Mouse (Mus musculus) midbrain, postnatal 0 days (tissue): ENCODE data around the gene Krtap4-13. TPM values are rescaled to one million over a fixed set of nuclear protein-coding genes. Genes with fewer than 3 reads are reported as not detected.
"Not testable (repeated sequence)": the region's sequence is repeated elsewhere in the genome, so short reads cannot be mapped to it uniquely, and the experiment has no call there.

Source experiments
- ATAC-seq: fragments of 200-750 bp; cut with Nextera tagmentation; 2 replicates; pipeline ENCODE4 v1.8.0; 2017; ENCODE audit warnings: moderate number of reproducible peaks, mild to moderate bottlenecking, moderate TSS enrichment, moderate library complexity; ENCODE audit not compliant: low FRiP score
- DNase-seq: peaks from one replicate; pipeline ENCODE4 v3.0.0-alpha.2; 2015; ENCODE audit warnings: low spot score
- H3K27ac ChIP-seq: fragments of 300-500 bp; sonication (generic); 2 replicates; pipeline ENCODE4 v1.5.1; 2014; ENCODE audit warnings: low read depth, mild to moderate bottlenecking, low read length, mixed read lengths
- H3K27me3 ChIP-seq: fragments of 300-500 bp; sonication (generic); 2 replicates; pipeline ENCODE4 v1.6.1; 2014; ENCODE audit warnings: low read length, control low read depth, mixed read lengths; ENCODE audit not compliant: insufficient read depth
- H3K36me3 ChIP-seq: fragments of 300-500 bp; sonication (generic); 2 replicates; pipeline ENCODE4 v1.6.1; 2014; ENCODE audit warnings: low read length, control low read depth, mixed read lengths; ENCODE audit not compliant: insufficient read depth
- H3K4me1 ChIP-seq: fragments of 300-500 bp; sonication (generic); 2 replicates; pipeline ENCODE4 v1.6.1; 2014; ENCODE audit warnings: mild to moderate bottlenecking, control low read depth, antibody characterized with exemption, low read length, mixed read lengths; ENCODE audit not compliant: insufficient read depth
- H3K4me2 ChIP-seq: fragments of 300-500 bp; sonication (generic); 2 replicates; pipeline ENCODE4 v1.6.1; 2014; ENCODE audit warnings: low read depth, mild to moderate bottlenecking, low read length, mixed read lengths; ENCODE audit not compliant: poor library complexity, severe bottlenecking
- H3K4me3 ChIP-seq: fragments of 300-500 bp; sonication (generic); 2 replicates; pipeline ENCODE4 v1.5.1; 2014; ENCODE audit warnings: low read depth, mild to moderate bottlenecking, low read length, moderate library complexity
- H3K9ac ChIP-seq: fragments of 300-500 bp; sonication (generic); replicated peaks from 2 replicates; pipeline ENCODE4 v1.6.1; 2014; ENCODE audit warnings: mild to moderate bottlenecking, low read length, moderate library complexity, mixed read lengths; ENCODE audit not compliant: poor library complexity, severe bottlenecking
- H3K9me3 ChIP-seq: fragments of 300-500 bp; sonication (generic); 2 replicates; pipeline ENCODE4 v1.6.1; 2016; ENCODE audit warnings: low read length, control low read depth
- CTCF ChIP-seq: IDR thresholded peaks from 2 replicates; pipeline ENCODE4 v1.5.1; 2016; ENCODE audit warnings: antibody characterized with exemption, mild to moderate bottlenecking
- WGBS: fragments of 180-500 bp; shearing (Covaris S2); extraction: QIAGEN DNeasy Blood & Tissue Kit; methylation state at CpG from one replicate; pipeline ENCODE4 v1.1.7; 2014; 5-methylcytosine and 5-hydroxymethylcytosine counted together
- polyA plus RNA-seq: library from polyadenylated mRNA; unstranded; fragments of >200 nt; fragmentation: Nextera tagmentation; extraction: Ambion mirVana; gene quantifications from 2 replicates; pipeline ENCODE4 v1.2.1, GENCODE M21; 2015
- total RNA-seq: library from RNA; depleted of rRNA; stranded (reverse); fragments of >200 nt; gene quantifications from 2 replicates; pipeline ENCODE4 v1.2.3, GENCODE M21; 2014

The Krtap4-13 gene
- total and polyA plus RNA-seq, 2 experiments from 2014 or later: not detected

DNA sequence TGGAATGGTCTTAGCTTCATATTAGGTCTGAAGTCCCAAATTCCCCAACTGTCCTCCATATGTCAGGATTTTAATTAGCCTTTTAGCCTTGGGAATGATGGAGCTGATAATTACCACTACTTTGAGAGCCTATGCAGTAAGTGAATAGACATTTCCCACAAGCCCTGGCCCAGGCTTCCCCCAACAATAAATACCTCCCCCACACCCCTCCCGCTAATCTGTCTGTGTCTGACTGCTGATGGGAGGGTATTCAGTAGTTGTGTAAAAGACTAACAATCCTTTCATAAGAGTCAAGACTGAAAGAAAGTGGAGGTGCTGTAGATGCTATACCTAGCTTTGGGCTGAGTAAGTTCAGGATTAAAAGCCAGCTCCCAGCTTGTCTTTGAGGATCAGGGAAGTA, 32.5 kb upstream of the Krtap4-13 start:
- no peaks in the 10 kb centered on the region for H3K27me3 ChIP-seq
- no peak overlapping the region for H3K9ac ChIP-seq
- ATAC-seq: no peak
- no peaks in the 10 kb centered on the region for H3K36me3 ChIP-seq
- no peak overlapping the region for H3K4me2 ChIP-seq
- peak; percentile 40 for DNase-seq
- no peaks in the 10 kb centered on the region for H3K4me1 ChIP-seq
- WGBS: 81% methylated on average over 1 of the region's 1 CpGs
- no peak overlapping the region for H3K27ac ChIP-seq
- no peaks in the 10 kb centered on the region for H3K9me3 ChIP-seq
- TF ChIP-seq CTCF: no peak
- no peak overlapping the region for H3K4me3 ChIP-seq

GRCm38 (mm10) chr11:99837966-99838365, 28.3 kb upstream of the Krtap4-13 start, which contains the start of gene 2300003K06Rik:
Gene 2300003K06Rik (minus strand): TSS chr11:99838066.
- WGBS: 77% methylated on average over 1 of the region's 1 CpGs
- no peak for TF ChIP-seq CTCF
- Histone ChIP-seq H3K27ac (no peak within 1 kb of the TSS), H3K9me3 (no peaks in the 10 kb centered on the region), H3K4me2 (no peak within 1 kb of the TSS), H3K36me3 (no peaks in the 10 kb centered on the region), H3K27me3 (no peaks in the 10 kb centered on the region), H3K9ac (no peak within 1 kb of the TSS), H3K4me1 (no peaks in the 10 kb centered on the region), H3K4me3 (no peak within 1 kb of the TSS)
- DNase-seq: no peak
- no peak for ATAC-seq

GRCm38 (mm10) chr11:99815566-99815965, 5.9 kb upstream of the Krtap4-13 start, which contains the start of gene Gm11564:
Gene Gm11564 (minus strand): TSS chr11:99815666.
- WGBS: 85% methylated on average over 2 of the region's 2 CpGs
- ATAC-seq, H3K4me1 ChIP-seq, H3K9me3 ChIP-seq, H3K27ac ChIP-seq, H3K27me3 ChIP-seq, H3K36me3 ChIP-seq, DNase-seq, H3K4me2 ChIP-seq, H3K4me3 ChIP-seq, H3K9ac ChIP-seq: not testable (repeated sequence)

- ATAC-seq, H3K27ac ChIP-seq, DNase-seq, H3K36me3 ChIP-seq, H3K4me2 ChIP-seq, H3K9me3 ChIP-seq, H3K9ac ChIP-seq, H3K4me1 ChIP-seq, H3K27me3 ChIP-seq, H3K4me3 ChIP-seq: not testable (repeated sequence)
- no CpG with 5 or more reads among the region's 1 CpGs for WGBS
These were observed 5.3 kb downstream of the Krtap4-13 start, which contains the start of gene Gm11554 for GRCm38 (mm10) chr11:99804346-99804745. Gene Gm11554 (minus strand): TSS chr11:99804446.

DNA sequence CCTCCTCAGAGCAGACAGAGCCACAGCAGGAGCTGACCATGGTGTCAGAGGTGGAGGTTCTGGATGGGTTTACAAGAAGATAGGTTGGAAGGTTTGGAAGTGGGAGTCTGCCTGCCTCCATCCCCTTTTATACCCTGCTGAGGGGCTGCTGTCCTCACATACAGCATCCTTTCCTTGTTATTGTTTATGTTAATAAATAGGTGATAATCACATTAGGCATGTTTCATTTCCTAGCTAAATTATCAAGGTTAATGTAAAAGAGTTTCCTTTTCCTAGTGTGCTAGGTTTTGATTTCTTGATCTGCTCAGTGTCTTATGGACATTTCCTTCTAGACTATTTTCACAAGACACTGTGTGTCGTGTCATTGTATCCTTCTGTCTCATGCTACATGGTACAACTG, 10.9 kb downstream of the Krtap4-13 start, which contains the start of gene Gm11569:
Gene Gm11569 (minus strand): TSS at position 101 of the 400 bp plus-strand sequence.
- no CpG with 5 or more reads among the region's 1 CpGs for WGBS

DNA sequence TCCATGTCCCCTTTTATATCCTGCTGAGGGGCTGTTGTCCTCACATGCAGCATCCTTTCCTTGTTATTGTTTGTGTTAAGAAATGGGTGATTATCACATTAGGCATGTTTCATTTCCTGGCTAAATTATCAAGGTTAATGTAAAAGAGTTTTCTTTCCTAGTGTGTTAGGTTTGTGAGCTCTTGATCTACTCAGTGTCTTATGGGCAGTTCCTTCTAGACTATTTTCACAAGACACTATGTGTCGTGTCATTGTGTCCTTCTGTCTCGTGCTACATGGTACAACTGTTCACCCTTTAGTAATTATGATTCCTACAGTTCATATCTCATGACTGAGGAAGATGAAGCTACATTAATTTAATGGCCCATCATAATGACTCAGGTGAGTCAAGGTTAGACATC, 16.3 kb downstream of the Krtap4-13 start, which contains the start of gene Gm11596:
Gene Gm11596 (minus strand): TSS at position 101 of the 400 bp plus-strand sequence.
- WGBS: 83% methylated on average over 2 of the region's 2 CpGs

More for the DNA sequence above, 10.9 kb downstream of the Krtap4-13 start, which contains the start of gene Gm11569:
- not testable (repeated sequence) for H3K4me3 ChIP-seq, H3K27ac ChIP-seq, ATAC-seq, H3K27me3 ChIP-seq, DNase-seq, H3K4me1 ChIP-seq, H3K9me3 ChIP-seq, H3K9ac ChIP-seq, H3K36me3 ChIP-seq, H3K4me2 ChIP-seq

DNA sequence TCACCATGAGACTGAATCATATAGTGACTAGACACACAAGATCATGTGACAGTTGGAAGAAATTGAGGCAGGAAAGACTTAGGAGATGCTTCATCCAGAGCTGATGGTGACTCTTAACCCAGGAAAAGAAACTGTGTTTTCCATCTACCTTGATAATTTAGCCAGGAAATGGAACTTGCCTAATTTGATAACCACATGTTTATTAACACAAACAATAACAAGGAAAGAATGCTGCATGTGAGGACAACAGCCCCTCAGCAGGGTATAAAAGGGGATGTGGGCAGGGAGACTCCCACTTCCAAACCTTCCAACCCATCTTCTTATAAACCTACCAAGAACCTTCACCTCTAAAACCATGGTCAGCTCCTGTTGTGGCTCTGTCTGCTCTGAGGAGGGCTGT, 24.8 kb downstream of the Krtap4-13 start, which contains the start of gene Krtap4-9:
Gene Krtap4-9 (plus strand): TSS at position 301 of the 400 bp plus-strand sequence.
- H3K4me3 ChIP-seq, H3K36me3 ChIP-seq, H3K27me3 ChIP-seq, H3K9me3 ChIP-seq, H3K27ac ChIP-seq, ATAC-seq, H3K4me1 ChIP-seq, H3K4me2 ChIP-seq, H3K9ac ChIP-seq, DNase-seq: not testable (repeated sequence)

More for the DNA sequence above, 16.3 kb downstream of the Krtap4-13 start, which contains the start of gene Gm11596:
- H3K4me3 ChIP-seq: no peak within 1 kb of the TSS
- H3K27ac ChIP-seq: no peak within 1 kb of the TSS
- no peak for DNase-seq
- no peaks in the 10 kb centered on the region for H3K36me3 ChIP-seq
- H3K27me3 ChIP-seq: no peaks in the 10 kb centered on the region
- TF ChIP-seq CTCF: no peak
- no peaks in the 10 kb centered on the region for H3K4me1 ChIP-seq
- H3K9ac ChIP-seq: no peak within 1 kb of the TSS
- H3K4me2 ChIP-seq: no peak within 1 kb of the TSS
- no peaks in the 10 kb centered on the region for H3K9me3 ChIP-seq
- ATAC-seq: no peak
